Mouse (Mus musculus) myocyte (in vitro differentiated cells): ENCODE measurements at regions not wholly inside any gene's neighbourhood (a gene's known extent, or its start where the extent isn't known, plus 50 kb on each side); places are given as distances from the start of the nearest gene placed in this dataset.

Experiments
- CEBPB ChIP-seq: IDR thresholded peaks from 2 replicates; pipeline ENCODE4 v1.6.1; 2011; ENCODE audit warnings: mild to moderate bottlenecking, moderate library complexity; ENCODE audit not compliant: poor library complexity, insufficient read depth, severe bottlenecking
- E2F4 ChIP-seq: IDR thresholded peaks from one replicate; pipeline ENCODE4 v1.6.1; 2011; ENCODE audit warnings: mild to moderate bottlenecking, control low read depth, moderate library complexity; ENCODE audit not compliant: insufficient read depth
- MAX ChIP-seq: IDR thresholded peaks from one replicate; pipeline ENCODE4 v1.6.1; 2011; ENCODE audit warnings: low read depth, mild to moderate bottlenecking, control low read depth
- MYOD1 ChIP-seq, 3 experiments: IDR thresholded peaks; one replicate each; pipeline ENCODE4 v1.6.1; 2011; ENCODE audit warnings: control low read depth in 2 of 3, low read depth in 2 of 3, mild to moderate bottlenecking in 2 of 3, moderate library complexity in 1 of 3; ENCODE audit not compliant: insufficient read length in 2 of 3, control insufficient read depth in 1 of 3
- MYOG ChIP-seq, 3 experiments: IDR thresholded peaks; one replicate each; pipeline ENCODE4 v1.6.1; 2011; ENCODE audit warnings: control low read depth in 2 of 3, low read depth in 2 of 3, mild to moderate bottlenecking in 2 of 3; ENCODE audit not compliant: insufficient read length in 2 of 3, control insufficient read depth in 1 of 3, insufficient read depth in 1 of 3
- POLR2A ChIP-seq: IDR thresholded peaks from one replicate; pipeline ENCODE4 v1.6.1; 2011; ENCODE audit warnings: low read depth, mild to moderate bottlenecking, control low read depth, moderate library complexity; ENCODE audit not compliant: insufficient read length
- POLR2AphosphoS2 ChIP-seq: IDR thresholded peaks from one replicate; pipeline ENCODE4 v1.6.1; 2011; ENCODE audit warnings: low read depth, control low read depth; ENCODE audit not compliant: insufficient read length
- REST ChIP-seq: IDR thresholded peaks from one replicate; pipeline ENCODE4 v1.6.1; 2011; ENCODE audit warnings: mild to moderate bottlenecking, control low read depth, moderate library complexity; ENCODE audit not compliant: insufficient read depth, insufficient read length
- SRF ChIP-seq: IDR thresholded peaks from one replicate; pipeline ENCODE4 v1.6.1; 2011; ENCODE audit warnings: low read depth; ENCODE audit not compliant: control insufficient read depth, insufficient read length
- TCF12 ChIP-seq: IDR thresholded peaks from one replicate; pipeline ENCODE4 v1.6.1; 2011; ENCODE audit warnings: mild to moderate bottlenecking, control low read depth; ENCODE audit not compliant: poor library complexity, insufficient read depth, severe bottlenecking
- USF1 ChIP-seq: IDR thresholded peaks from one replicate; pipeline ENCODE4 v1.6.1; 2011; ENCODE audit warnings: low read depth, mild to moderate bottlenecking, control low read depth, moderate library complexity

GRCm38 (mm10) chr3:51042223-51042846, 181.9 kb upstream of the Noct start:
- TF ChIP-seq POLR2A (no peak), MYOG (IDR thresholded peaks at IDR 0.05; ENCODE audit: control insufficient read depth in 1 of 3, insufficient read depth in 1 of 3, insufficient read length in 2 of 3, low read depth in 2 of 3) (no peak), MYOD1 (IDR thresholded peaks at IDR 0.05; ENCODE audit: control insufficient read depth in 1 of 3, insufficient read length in 2 of 3, low read depth in 2 of 3) (no peak), CEBPB (no peak), POLR2AphosphoS2 (no peak), USF1 (no peak), MAX (no peak), TCF12 (no peak), E2F4 (no peak), REST (no peak), SRF (no peak)
